Mouse (Mus musculus) kidney, embryonic 14.5 days (tissue): ENCODE measurements around the gene Mchr1. TPM values are rescaled to one million over a fixed set of nuclear protein-coding genes. Genes with fewer than 3 reads are reported as not detected.

Experiments
- ATAC-seq: fragments of 200-750 bp; cut with Nextera tagmentation; 2 replicates; pipeline ENCODE4 v1.8.0; 2017; ENCODE audit warnings: moderate number of reproducible peaks, mild to moderate bottlenecking, moderate TSS enrichment, moderate library complexity; ENCODE audit not compliant: low FRiP score, low TSS enrichment
- H3K27ac ChIP-seq: fragments of 300-500 bp; sonication (generic); 2 replicates; pipeline ENCODE4 v1.5.1; 2014; ENCODE audit warnings: low read depth, mild to moderate bottlenecking, low read length, moderate library complexity, mixed read lengths
- H3K27me3 ChIP-seq: fragments of 300-500 bp; sonication (generic); 2 replicates; pipeline ENCODE4 v1.6.1; 2014; ENCODE audit warnings: mild to moderate bottlenecking, low read length; ENCODE audit not compliant: control insufficient read depth, insufficient read depth
- H3K36me3 ChIP-seq: fragments of 300-500 bp; sonication (generic); 2 replicates; pipeline ENCODE4 v1.6.1; 2014; ENCODE audit warnings: low read length, mixed read lengths; ENCODE audit not compliant: control insufficient read depth, insufficient read depth
- H3K4me1 ChIP-seq: fragments of 300-500 bp; sonication (generic); 2 replicates; pipeline ENCODE4 v1.6.1; 2014; ENCODE audit warnings: low read length, mixed read lengths; ENCODE audit not compliant: control insufficient read depth, insufficient read depth
- H3K4me2 ChIP-seq: fragments of 300-500 bp; sonication (generic); replicated peaks from 2 replicates; pipeline ENCODE4 v1.6.1; 2014; ENCODE audit warnings: low read depth, mild to moderate bottlenecking, low read length
- H3K4me3 ChIP-seq: fragments of 300-500 bp; sonication (generic); 2 replicates; pipeline ENCODE4 v1.5.1; 2014; ENCODE audit warnings: mild to moderate bottlenecking, low read length
- H3K9ac ChIP-seq: fragments of 300-500 bp; sonication (generic); 2 replicates; pipeline ENCODE4 v1.6.1; 2014; ENCODE audit warnings: low read depth, mild to moderate bottlenecking, low read length, moderate library complexity
- H3K9me3 ChIP-seq: fragments of 300-500 bp; sonication (generic); 2 replicates; pipeline ENCODE4 v1.6.1; 2016; ENCODE audit warnings: low read length; ENCODE audit not compliant: control insufficient read depth
- WGBS: fragments of 180-500 bp; shearing (Covaris S2); extraction: QIAGEN DNeasy Blood & Tissue Kit; methylation state at CpG from one replicate; pipeline ENCODE4 v1.1.7; 2014; 5-methylcytosine and 5-hydroxymethylcytosine counted together
- polyA plus RNA-seq: library from polyadenylated mRNA; unstranded; fragments of >200 nt; fragmentation: Nextera tagmentation; extraction: Ambion mirVana; gene quantifications from 2 replicates; pipeline ENCODE4 v1.2.1, GENCODE M21; 2014

Gene Mchr1
- polyA plus RNA-seq: 0.71 and 1.0 TPM in 2 replicates

DNA sequence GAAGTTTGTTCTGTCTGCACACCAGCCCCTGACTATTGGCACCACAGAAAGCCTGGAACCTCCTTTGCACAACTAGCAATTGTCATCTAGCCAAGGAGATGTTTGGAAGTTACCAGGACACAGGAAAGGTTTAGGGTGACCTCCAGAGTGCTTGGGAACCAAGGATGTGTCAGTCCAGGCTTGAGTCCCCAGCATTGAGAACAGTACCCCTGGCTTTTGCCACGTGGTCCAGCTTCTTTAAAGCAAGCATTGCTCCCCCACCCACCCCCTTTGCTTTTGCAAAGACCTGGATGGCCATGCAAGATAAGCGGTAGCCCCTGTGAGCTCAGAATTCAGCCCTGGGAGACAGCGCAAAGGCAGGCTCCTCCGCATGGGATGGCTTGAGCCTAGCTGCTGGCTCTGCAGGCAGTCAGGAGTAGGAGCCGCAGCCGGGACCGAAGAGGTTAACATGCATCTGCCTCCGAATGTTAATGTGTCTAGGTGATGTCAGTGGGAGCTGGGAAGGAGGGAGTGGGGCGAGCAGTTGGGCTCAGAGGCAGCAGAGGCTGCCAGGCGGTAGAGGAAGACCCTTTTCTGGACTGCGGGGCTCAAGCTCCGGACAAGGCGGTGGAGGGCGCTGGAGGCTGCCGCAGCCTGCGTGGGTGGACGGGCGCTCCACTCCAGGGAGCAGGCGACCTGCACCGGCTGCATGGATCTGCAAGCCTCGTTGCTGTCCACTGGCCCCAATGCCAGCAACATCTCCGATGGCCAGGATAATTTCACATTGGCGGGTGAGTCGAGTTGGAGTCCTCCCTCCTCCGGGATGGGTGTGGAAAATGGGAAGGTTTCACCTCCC lies at the start of gene Mchr1:
TSS of gene Mchr1 (plus strand) at position 414 of the 835 bp plus-strand sequence.
- 0% methylated on average over 25 of the region's 25 CpGs for WGBS
- Histone ChIP-seq H3K9ac (peak within 1 kb of the TSS; percentile 53; the same call in 1 of the 2 replicates), H3K4me3 (peak within 1 kb of the TSS; percentile 41), H3K4me1 (peaks cover 14% of the 10 kb centered on the region; the same call in 1 of the 2 replicates), H3K36me3 (no peaks in the 10 kb centered on the region), H3K9me3 (no peaks in the 10 kb centered on the region), H3K27ac (no peak within 1 kb of the TSS), H3K4me2 (peak within 1 kb of the TSS; percentile 68), H3K27me3 (0 out of 2 replicates have a peak, but pooled peaks cover 5% of the 10 kb centered on the region)
- peak; percentile 86 for ATAC-seq

DNA sequence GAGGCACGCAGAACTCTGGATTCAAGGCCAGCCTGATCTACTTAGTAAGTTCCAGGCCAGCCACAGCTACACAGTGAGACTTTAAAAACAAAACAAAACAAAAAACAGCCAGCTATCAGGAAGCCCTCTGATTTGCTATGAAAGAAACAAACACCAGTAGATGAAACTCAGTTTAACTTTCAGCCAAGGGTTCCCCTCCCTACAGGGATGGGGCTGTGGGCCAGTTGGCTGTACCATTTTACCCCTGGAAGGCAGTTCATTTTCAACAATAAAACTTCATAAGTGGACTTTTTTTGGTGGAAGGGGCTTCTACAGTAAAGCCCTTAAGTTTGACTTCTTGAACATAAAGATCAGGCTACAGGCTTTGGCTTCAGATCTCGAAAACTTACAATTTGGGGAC lies 46.2 kb upstream of the Mchr1 start:
- H3K9ac ChIP-seq: no peak overlapping the region
- peak overlapping the region; percentile 98; the same call in 1 of the 2 replicates for H3K4me3 ChIP-seq
- H3K4me1 ChIP-seq: peaks cover 19% of the 10 kb centered on the region; the same call in 1 of the 2 replicates
- 95% methylated on average over 2 of the region's 2 CpGs for WGBS
- no peak overlapping the region for H3K27ac ChIP-seq
- peak overlapping the region; percentile 89 for H3K4me2 ChIP-seq
- no peak for ATAC-seq
- H3K9me3 ChIP-seq: no peaks in the 10 kb centered on the region
- H3K36me3 ChIP-seq: no peaks in the 10 kb centered on the region
- H3K27me3 ChIP-seq: no peaks in the 10 kb centered on the region

DNA sequence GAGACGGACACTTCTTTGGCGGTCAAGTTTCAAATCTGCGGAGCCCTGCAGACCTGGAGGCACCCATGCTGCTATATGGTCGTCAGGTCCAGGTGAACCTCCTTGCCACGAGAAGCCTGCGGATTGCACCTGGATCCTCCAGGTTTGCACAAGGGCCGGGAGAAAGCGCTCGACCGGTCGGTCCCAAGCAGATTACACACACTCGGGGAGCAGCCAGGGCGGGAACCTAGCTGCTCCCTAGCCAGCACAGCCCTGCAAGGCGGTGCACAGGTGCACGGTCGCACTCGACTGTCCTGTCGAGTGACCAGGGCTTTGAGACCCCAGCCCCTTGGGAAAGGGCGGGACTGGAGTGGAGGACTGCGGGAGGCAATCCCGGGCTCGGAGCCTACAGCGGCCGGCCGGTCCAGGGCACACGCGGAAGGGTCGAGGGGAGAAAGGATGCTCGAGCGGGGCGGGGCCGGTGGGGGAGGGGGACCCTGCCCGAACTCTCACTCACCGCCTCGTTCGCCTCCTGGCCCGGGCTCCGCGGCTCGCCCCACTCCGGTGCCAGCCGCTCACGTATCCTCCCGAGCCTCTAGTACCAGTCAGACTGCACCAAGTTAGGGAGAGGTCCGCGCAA lies 45.2 kb upstream of the Mchr1 start:
- H3K4me3 ChIP-seq: peak overlapping the region; percentile 98
- H3K4me1 ChIP-seq: peaks cover 19% of the 10 kb centered on the region; the same call in 1 of the 2 replicates
- peak overlapping the region; percentile 88 for H3K9ac ChIP-seq
- no peaks in the 10 kb centered on the region for H3K36me3 ChIP-seq
- H3K4me2 ChIP-seq: peak overlapping the region; percentile 89
- no peaks in the 10 kb centered on the region for H3K9me3 ChIP-seq
- H3K27me3 ChIP-seq: no peaks in the 10 kb centered on the region
- under 1% methylated on average over 46 of the region's 46 CpGs for WGBS
- H3K27ac ChIP-seq: peak overlapping the region; percentile 71; the same call in 1 of the 2 replicates
- peak; percentile 59 for ATAC-seq

DNA sequence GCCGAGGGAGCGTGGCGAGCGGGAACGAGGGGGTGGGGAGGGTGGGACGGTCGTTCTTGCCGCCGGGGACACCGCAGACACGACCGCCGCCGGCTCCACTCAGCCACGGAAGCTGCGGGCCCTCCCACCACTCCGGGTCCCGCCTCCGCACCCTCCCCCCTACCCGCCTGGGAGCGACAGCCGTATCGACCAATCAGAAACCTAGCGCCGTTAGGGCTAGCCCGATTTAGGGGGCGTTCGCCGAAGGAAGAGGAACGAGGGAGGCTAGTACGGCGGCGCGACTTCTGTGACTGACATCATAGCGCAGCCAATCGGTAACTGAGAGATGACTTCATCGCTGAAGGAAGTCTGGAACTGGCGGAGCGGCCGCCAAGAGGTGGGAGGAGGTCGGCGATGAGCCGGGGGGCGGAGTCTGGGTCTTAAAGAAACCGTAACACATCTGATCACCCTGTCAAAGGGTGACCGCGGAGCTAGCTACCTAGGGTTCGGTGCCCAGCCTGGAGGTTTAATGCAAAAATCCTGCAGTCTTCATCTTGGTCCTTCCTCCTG lies 44.6 kb upstream of the Mchr1 start, which contains the start of gene Mrtfa:
TSS of gene Mrtfa (minus strand) at position 128 of the 549 bp plus-strand sequence.
- no peaks in the 10 kb centered on the region for H3K27me3 ChIP-seq
- peak within 1 kb of the TSS; percentile 89 for H3K4me2 ChIP-seq
- H3K9ac ChIP-seq: peak within 1 kb of the TSS; percentile 88
- peak within 1 kb of the TSS; percentile 98 for H3K4me3 ChIP-seq
- WGBS: under 1% methylated on average over 47 of the region's 48 CpGs
- H3K9me3 ChIP-seq: no peaks in the 10 kb centered on the region
- H3K4me1 ChIP-seq: peaks cover 19% of the 10 kb centered on the region; the same call in 1 of the 2 replicates
- H3K36me3 ChIP-seq: no peaks in the 10 kb centered on the region
- H3K27ac ChIP-seq: peak within 1 kb of the TSS; percentile 71; the same call in 1 of the 2 replicates
- ATAC-seq: peak; percentile 99

DNA sequence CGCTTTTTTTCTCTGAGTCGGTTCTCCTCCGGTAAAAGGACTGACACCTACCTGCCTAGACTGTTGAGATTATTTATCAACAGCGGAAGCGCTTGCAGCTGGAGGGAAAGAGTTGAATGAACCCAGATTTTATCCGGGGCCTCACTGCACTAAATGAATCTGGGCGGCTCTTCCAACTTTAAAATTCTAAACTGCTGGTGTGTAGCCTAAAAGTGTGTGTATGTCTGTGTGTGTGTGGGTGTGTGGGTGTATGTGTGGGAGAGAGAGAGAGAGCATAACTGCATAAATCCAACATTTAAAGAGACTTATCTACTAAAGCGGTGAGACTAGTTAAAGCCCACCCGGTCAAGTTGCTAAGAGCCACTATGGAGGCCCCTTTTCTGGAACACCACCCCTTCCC lies 44.0 kb upstream of the Mchr1 start:
- H3K27me3 ChIP-seq: no peaks in the 10 kb centered on the region
- peak overlapping the region; percentile 53; the same call in 1 of the 2 replicates for H3K27ac ChIP-seq
- H3K4me2 ChIP-seq: peak overlapping the region; percentile 58
- no peak for ATAC-seq
- WGBS: 23% methylated on average over 9 of the region's 9 CpGs
- H3K4me3 ChIP-seq: peak overlapping the region; percentile 52
- H3K9me3 ChIP-seq: no peaks in the 10 kb centered on the region
- H3K36me3 ChIP-seq: no peaks in the 10 kb centered on the region
- H3K9ac ChIP-seq: peak overlapping the region; percentile 63
- H3K4me1 ChIP-seq: peaks cover 19% of the 10 kb centered on the region; the same call in 1 of the 2 replicates

DNA sequence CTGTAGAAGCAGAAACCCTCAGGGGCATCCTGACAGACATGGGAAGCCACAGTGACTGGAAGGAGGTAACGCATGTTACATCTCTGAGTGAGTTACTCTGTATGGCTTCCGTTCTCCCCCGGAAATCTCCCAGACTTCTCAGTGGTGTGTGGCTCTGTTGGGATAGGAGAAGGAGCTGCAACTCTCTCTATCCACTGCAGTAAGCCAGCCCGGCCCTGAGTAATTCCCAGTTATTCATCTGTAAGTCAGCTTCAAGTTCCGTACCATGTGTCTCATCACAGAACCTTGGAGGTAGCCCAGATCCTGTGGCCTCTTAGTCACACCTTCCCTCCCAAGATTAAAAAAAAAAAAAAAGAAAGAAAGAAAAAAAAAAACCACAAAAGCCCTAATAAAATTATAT lies 43.0 kb upstream of the Mchr1 start:
- ATAC-seq: no peak
- no peaks in the 10 kb centered on the region for H3K27me3 ChIP-seq
- WGBS: 78% methylated on average over 5 of the region's 5 CpGs
- no peaks in the 10 kb centered on the region for H3K9me3 ChIP-seq
- no peak overlapping the region for H3K4me2 ChIP-seq
- H3K4me3 ChIP-seq: no peak overlapping the region
- no peak overlapping the region for H3K9ac ChIP-seq
- no peak overlapping the region for H3K27ac ChIP-seq
- H3K4me1 ChIP-seq: peaks cover 19% of the 10 kb centered on the region; the same call in 1 of the 2 replicates
- no peaks in the 10 kb centered on the region for H3K36me3 ChIP-seq

DNA sequence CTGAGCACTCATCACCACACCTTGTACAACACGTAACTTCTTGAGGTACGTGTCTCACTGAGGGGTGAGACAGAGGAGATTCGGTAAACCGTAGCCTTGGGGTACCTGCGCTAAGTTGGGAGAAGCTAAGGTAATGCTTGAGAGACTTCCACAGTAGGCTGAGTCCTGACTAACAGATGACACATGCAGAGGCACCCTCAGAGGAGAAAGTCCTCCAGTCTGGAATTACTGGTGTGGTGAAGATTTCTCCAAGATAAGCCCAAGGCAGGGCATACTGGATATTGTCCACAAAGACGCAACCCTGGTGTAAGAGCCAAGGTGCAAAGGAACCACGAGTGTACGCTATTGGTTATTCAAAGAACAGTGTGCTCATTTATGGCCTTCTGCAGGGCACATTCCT lies 42.4 kb upstream of the Mchr1 start:
- no peaks in the 10 kb centered on the region for H3K9me3 ChIP-seq
- no peak overlapping the region for H3K27ac ChIP-seq
- H3K4me1 ChIP-seq: peaks cover 19% of the 10 kb centered on the region; the same call in 1 of the 2 replicates
- no peak for ATAC-seq
- no peaks in the 10 kb centered on the region for H3K27me3 ChIP-seq
- H3K9ac ChIP-seq: no peak overlapping the region
- no peak overlapping the region for H3K4me2 ChIP-seq
- 87% methylated on average over 8 of the region's 8 CpGs for WGBS
- no peaks in the 10 kb centered on the region for H3K36me3 ChIP-seq
- H3K4me3 ChIP-seq: no peak overlapping the region

DNA sequence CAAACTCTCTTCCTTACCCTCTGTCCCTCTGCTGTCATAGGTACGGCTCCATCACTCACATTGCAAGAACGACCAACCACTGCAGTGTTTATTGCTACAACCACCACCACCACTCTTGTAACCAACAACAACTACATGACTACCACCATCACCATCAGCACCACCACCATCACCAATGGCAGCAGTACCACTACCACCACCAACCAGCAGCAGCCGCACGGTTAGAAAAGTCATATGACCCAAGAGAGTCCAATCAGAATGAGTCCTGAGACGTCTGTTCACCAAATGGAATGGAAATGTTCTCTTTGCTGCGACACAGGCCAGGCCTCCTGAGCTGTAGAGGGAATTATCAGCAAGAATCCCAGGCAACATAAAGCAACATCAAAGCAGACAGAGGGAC lies 40.5 kb upstream of the Mchr1 start:
- Histone ChIP-seq H3K4me1 (peaks cover 10% of the 10 kb centered on the region; the same call in 1 of the 2 replicates), H3K27ac (no peak overlapping the region), H3K4me3 (no peak overlapping the region), H3K27me3 (no peaks in the 10 kb centered on the region), H3K4me2 (no peak overlapping the region), H3K9ac (no peak overlapping the region), H3K9me3 (no peaks in the 10 kb centered on the region), H3K36me3 (no peaks in the 10 kb centered on the region)
- no peak for ATAC-seq
- WGBS: 92% methylated on average over 6 of the region's 6 CpGs
